Mouse (Mus musculus) bone marrow macrophage, adult 2 months (primary cell): ENCODE measurements around the gene Mtf2. TPM values are rescaled to one million over a fixed set of nuclear protein-coding genes. Genes with fewer than 3 reads are reported as not detected.
"Not testable (repeated sequence)": the region's sequence is repeated elsewhere in the genome, so short reads cannot be mapped to it uniquely, and the experiment has no call there.

Source experiments
- H3K27ac ChIP-seq: 2 replicates; pipeline ENCODE4 v1.5.1; 2012; ENCODE audit warnings: low read depth, low read length; ENCODE audit not compliant: insufficient read depth
- H3K4me1 ChIP-seq: 2 replicates; pipeline ENCODE4 v1.6.1; 2012; ENCODE audit warnings: low read length; ENCODE audit not compliant: control insufficient read depth, insufficient read depth
- H3K4me3 ChIP-seq: 2 replicates; pipeline ENCODE4 v1.5.1; 2012; ENCODE audit warnings: mild to moderate bottlenecking, low read length, moderate library complexity; ENCODE audit not compliant: insufficient read depth
- CTCF ChIP-seq: IDR thresholded peaks from 2 replicates; pipeline ENCODE4 v1.5.1; 2012; ENCODE audit warnings: low read depth, mild to moderate bottlenecking, low read length, moderate library complexity
- POLR2A ChIP-seq: IDR thresholded peaks from 2 replicates; pipeline ENCODE4 v1.6.1; 2012; ENCODE audit warnings: mild to moderate bottlenecking, low read depth, low read length, borderline replicate concordance
- polyA plus RNA-seq: library from polyadenylated mRNA; stranded (reverse); fragments of >200 nt; gene quantifications from 2 replicates; pipeline ENCODE4 v1.2.4, GENCODE M21; 2012; ENCODE audit not compliant: missing spikeins, insufficient read depth, insufficient read length

Mtf2 gene
- polyA plus RNA-seq, 1 experiment, result 29.4 TPM

GRCm38 (mm10) chr5:108042061-108042460, 23.4 kb upstream of the Mtf2 start:
- no peak for TF ChIP-seq POLR2A
- TF ChIP-seq CTCF, result no peak
- no peak overlapping the region for H3K4me3 ChIP-seq
- no peaks in the 10 kb centered on the region for H3K4me1 ChIP-seq
- no peak overlapping the region for H3K27ac ChIP-seq

- no peaks in the 10 kb centered on the region for H3K4me1 ChIP-seq
- H3K4me3 ChIP-seq, result no peak overlapping the region
- TF ChIP-seq POLR2A (no peak), CTCF (no peak)
- H3K27ac ChIP-seq, result no peak overlapping the region
These were observed 21.6 kb upstream of the Mtf2 start for GRCm38 (mm10) chr5:108043908-108044307.

GRCm38 (mm10) chr5:108049711-108050268, 15.7 kb upstream of the Mtf2 start:
- TF ChIP-seq CTCF (no peak), POLR2A (no peak)
- no peaks in the 10 kb centered on the region for H3K4me1 ChIP-seq
- no peak overlapping the region for H3K27ac ChIP-seq
- H3K4me3 ChIP-seq, result no peak overlapping the region

- H3K27ac ChIP-seq, result no peak overlapping the region
- TF ChIP-seq CTCF (no peak), POLR2A (no peak)
- no peaks in the 10 kb centered on the region for H3K4me1 ChIP-seq
- no peak overlapping the region for H3K4me3 ChIP-seq
These were observed 14.4 kb upstream of the Mtf2 start for GRCm38 (mm10) chr5:108051026-108051425.

- not testable (repeated sequence) for H3K4me1 ChIP-seq, H3K27ac ChIP-seq, H3K4me3 ChIP-seq
These were observed 13.7 kb upstream of the Mtf2 start for GRCm38 (mm10) chr5:108051727-108052126.

GRCm38 (mm10) chr5:108052200-108052599, 13.3 kb upstream of the Mtf2 start:
- TF ChIP-seq CTCF (no peak), POLR2A (no peak)
- no peak overlapping the region for H3K4me3 ChIP-seq

GRCm38 (mm10) chr5:108053566-108053965, 11.9 kb upstream of the Mtf2 start:
- Histone ChIP-seq H3K27ac (no peak overlapping the region), H3K4me3 (no peak overlapping the region), H3K4me1 (no peaks in the 10 kb centered on the region)
- TF ChIP-seq POLR2A (no peak), CTCF (no peak)

More at GRCm38 (mm10) chr5:108052200-108052599, 13.3 kb upstream of the Mtf2 start:
- Histone ChIP-seq H3K27ac (no peak overlapping the region), H3K4me1 (no peaks in the 10 kb centered on the region)

GRCm38 (mm10) chr5:108060413-108060812, 5.1 kb upstream of the Mtf2 start:
- H3K4me3 ChIP-seq, result no peak overlapping the region
- TF ChIP-seq POLR2A (no peak), CTCF (no peak)
- no peaks in the 10 kb centered on the region for H3K4me1 ChIP-seq
- no peak overlapping the region for H3K27ac ChIP-seq

GRCm38 (mm10) chr5:108072301-108072700, 6.8 kb downstream of the Mtf2 start:
- Histone ChIP-seq H3K4me3 (no peak overlapping the region), H3K4me1 (peaks cover 4% of the 10 kb centered on the region; the same call in 1 of the 2 replicates), H3K27ac (no peak overlapping the region)
- TF ChIP-seq CTCF, result no peak
- TF ChIP-seq POLR2A, result no peak

- Histone ChIP-seq H3K27ac (no peak overlapping the region), H3K4me1 (peaks cover 7% of the 10 kb centered on the region), H3K4me3 (no peak overlapping the region)
- TF ChIP-seq CTCF, result no peak
- TF ChIP-seq POLR2A, result no peak
These were observed 10.8 kb downstream of the Mtf2 start for GRCm38 (mm10) chr5:108076241-108076640.
